Mouse (Mus musculus): ENCODE results near the gene Stn1.

The Stn1 gene

GRCm38 (mm10) chr19:47451476-47452113 is 85.7 kb downstream of the Stn1 start:
- no peak for DNase-seq (ENCODE audit: low spot score)

All from urinary bladder, postnatal 10 days (tissue).